Mouse (Mus musculus) brain, adult 2 months (tissue): ENCODE data around the gene Nckap5l.
A peak's percentile ranks its signal among the peaks of the same experiment; 100 is the strongest.
"Not testable (repeated sequence)": the region's sequence is repeated elsewhere in the genome, so short reads cannot be mapped to it uniquely, and the experiment has no call there.

Experiments
- DNase-seq: peaks from one replicate; pipeline ENCODE4 v3.0.0; 2011; ENCODE audit warnings: low read depth, low spot score

Nckap5l gene

GRCm38 (mm10) chr15:99396875-99397274, 60.7 kb downstream of the Nckap5l start:
- peak; percentile 45 for DNase-seq

DNA sequence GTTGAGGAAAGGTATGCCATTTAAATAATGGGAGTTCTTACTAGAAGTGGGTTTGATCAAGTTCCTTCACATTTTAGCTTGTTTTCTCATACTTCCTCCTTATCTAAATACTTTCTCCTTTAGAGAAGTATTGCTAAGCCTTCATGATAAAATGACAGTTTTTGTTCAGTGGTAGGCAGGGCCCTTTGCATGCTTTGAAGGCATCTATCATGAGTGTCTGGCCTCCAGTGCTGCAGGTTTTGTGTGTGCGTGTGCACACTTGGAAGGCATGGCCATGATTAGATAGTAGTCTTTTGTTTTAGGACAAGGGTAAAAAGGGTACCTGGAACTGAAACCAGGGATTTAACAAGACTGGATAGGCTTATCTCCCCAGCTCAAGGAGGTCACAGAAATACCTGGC, 61.1 kb downstream of the Nckap5l start:
- no peak for DNase-seq

- peak; percentile 63 for DNase-seq
Measured at GRCm38 (mm10) chr15:99393386-99394252, 63.9 kb downstream of the Nckap5l start.

DNA sequence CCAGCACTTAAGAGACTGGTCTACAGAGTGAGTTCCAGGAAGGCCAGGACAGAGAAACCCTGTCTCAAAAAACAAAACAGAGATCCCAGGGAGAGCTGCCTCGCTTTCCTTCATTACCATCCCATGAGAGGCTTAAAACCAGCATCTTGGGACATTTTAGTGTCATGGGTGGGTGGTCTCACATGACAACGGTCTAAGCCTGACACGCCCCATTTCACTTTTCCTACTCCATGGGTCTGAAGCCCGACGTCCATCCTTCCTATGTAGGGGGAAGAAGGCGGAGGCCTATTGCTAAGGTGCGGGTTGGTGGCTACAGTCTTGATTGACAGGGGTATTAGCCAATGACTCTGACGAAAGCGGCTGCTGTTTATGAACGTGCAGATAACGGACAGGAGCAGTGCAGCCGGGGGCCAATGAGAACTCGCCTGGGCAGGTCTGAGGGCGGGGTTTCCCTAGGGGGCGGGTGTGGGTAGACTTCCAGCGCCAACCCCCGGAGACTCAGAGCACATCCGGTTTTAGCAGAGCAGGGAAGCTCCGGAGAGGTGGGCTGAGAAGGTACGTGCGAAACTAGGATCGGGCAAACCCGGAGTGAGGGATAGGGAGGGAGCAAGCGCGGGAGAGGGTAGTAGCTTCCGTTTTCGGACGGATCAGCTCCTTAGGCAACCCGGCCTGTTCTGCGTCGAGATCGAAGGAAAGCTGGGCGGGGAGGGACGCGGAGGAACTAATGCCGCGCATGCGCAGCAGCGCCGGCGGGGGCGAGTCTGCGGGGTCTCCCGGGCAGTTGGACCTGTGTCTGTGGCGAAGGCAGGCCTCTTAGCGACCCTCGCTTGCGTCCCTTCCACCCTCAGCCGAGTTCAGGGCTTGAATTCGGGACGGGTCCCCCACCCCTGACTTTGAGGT, 64.8 kb downstream of the Nckap5l start, which contains the start of gene Tmbim6:
Tmbim6 (plus strand) TSS at position 397 of the 900 bp plus-strand sequence.
- DNase-seq = peak; percentile 100

- no peak for DNase-seq
Measured at GRCm38 (mm10) chr15:99391975-99392374, 65.6 kb downstream of the Nckap5l start.

- no peak for DNase-seq
Measured at GRCm38 (mm10) chr15:99390472-99391401, 66.8 kb downstream of the Nckap5l start.

DNA sequence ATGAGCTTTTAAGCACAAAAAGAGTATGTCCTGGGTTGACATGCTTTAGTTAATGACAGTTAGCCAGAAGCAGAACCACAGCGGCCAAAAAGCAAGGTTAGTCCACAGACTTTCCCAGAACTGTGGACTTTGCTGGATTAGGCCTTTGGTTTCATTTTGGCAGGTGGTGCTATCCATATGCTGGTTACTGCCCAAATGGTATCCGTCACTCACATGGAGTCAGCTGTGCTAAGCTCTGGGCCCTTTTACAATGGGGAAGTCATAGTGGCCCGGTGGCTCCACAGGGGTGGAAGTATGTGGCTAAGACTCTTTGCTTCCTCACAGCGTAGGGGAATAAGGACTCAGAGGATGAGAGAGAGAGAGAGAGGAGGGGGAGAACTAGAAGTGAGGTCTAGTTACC, 69.6 kb downstream of the Nckap5l start:
- DNase-seq = no peak

DNA sequence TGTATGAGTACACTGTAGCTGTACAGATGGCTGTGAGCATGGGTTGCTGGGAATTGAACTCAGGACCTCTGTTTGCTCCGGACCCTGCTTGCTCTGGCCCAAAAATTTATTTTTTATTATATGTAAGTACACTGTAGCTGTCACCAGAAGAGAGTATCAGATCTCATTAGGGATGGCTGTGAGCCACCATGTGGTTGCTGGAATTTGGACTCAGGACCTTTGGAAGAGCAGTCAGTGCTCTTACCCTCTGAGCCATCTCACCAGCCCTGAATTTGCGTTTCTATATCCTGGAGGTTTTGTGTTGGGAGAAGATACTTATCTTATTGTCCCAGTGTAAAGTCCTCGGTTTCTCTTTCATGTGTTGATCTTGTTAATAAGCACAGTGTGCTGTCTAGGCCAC, 70.8 kb downstream of the Nckap5l start:
- DNase-seq = no peak

GRCm38 (mm10) chr15:99386110-99386509, 71.4 kb downstream of the Nckap5l start:
- not testable (repeated sequence) for DNase-seq

DNA sequence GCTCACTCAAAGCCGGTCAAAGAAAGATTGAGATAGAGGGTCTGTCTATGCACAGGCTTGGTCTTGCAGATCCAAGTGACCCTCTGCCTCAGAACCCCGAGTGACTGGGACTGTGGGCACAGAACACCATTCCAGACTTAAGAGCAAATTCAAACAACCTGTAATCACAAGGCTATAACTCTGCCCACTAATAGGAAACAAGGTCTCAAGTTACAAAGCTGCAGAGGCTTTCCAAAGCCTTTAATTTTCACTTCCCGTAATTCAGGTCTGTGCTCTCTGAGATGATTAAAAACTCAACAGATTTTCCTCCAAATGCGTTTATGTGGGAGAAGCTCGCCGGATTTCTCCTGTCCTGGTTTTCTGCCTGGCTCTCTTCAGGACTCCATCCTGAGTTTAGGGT, 73.5 kb downstream of the Nckap5l start:
- DNase-seq = no peak

GRCm38 (mm10) chr15:99382893-99383292, 74.7 kb downstream of the Nckap5l start:
- no peak for DNase-seq

DNA sequence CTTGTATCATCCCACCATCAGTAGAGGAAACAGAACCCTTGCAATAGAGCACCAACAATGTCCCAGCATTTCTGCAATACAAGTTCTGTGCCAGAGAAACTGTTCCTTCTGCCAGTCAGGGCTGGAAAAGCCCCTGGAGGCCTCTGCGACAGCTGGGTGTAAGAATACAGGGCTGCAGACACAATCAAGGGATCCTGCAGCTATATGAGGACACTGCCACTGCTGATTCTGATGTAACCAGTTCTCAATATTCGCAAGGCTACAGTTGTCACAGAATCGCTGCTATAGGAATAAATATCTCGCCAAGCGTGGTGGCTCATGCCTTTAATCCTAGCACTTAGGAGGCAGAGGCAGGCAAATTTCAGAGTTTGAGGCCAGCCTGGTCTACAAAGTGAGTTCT, 81.3 kb downstream of the Nckap5l start:
- DNase-seq = no peak

- no peak for DNase-seq
Measured at GRCm38 (mm10) chr15:99375581-99375980, 82.0 kb downstream of the Nckap5l start.

DNA sequence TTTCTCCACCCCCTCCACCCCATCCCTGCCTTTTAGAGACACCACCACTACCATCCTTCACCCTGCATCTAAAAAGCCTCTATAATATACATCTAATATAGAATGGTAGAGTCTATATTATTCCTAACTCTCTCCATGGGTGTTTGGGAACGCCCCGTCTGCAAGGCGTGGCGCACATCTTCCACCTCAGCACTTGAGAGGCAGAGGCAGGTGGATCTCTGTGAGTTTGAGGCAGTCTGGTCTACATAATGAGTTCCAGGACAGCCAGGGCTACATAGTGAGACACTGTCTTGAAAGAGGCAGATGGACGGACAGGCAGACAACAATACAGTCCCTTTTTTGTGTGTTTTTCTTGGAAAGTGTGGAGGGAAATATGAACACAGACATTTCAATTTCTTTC, 82.5 kb downstream of the Nckap5l start:
- no peak for DNase-seq

DNA sequence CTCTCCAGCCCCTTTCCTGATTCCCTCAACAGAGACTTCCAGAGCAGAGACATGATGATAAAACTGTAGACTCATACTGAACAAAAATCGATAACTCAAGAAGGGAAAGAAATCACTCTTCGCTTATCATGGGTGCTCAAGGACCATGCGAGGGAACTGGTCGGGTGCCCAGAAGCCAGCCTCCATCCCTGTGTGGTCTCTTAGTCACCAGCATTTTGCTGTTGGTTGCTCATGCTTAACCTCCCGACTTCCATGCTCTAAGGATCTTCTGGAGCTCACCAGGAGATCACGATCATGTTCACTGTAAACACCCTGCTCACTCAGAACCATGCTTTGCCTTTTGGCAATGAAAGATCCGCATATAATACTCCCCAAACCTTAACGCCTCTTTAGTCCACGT, 84.8 kb downstream of the Nckap5l start:
- DNase-seq = no peak
